Mouse (Mus musculus) hindbrain, embryonic 15.5 days (tissue): Measurements from ENCODE around the gene Dcakd. TPM values are rescaled to one million over a fixed set of nuclear protein-coding genes. Genes with fewer than 3 reads are reported as not detected.
"Not testable (repeated sequence)": the region's sequence is repeated elsewhere in the genome, so short reads cannot be mapped to it uniquely, and the experiment has no call there.

ENCODE experiments used
- ATAC-seq: fragments of 200-750 bp; cut with Nextera tagmentation; 2 replicates; pipeline ENCODE4 v1.8.0; 2017; ENCODE audit warnings: low read depth, moderate number of reproducible peaks, moderate TSS enrichment; ENCODE audit not compliant: low FRiP score
- H3K27ac ChIP-seq: fragments of 300-500 bp; sonication (generic); replicated peaks from 2 replicates; pipeline ENCODE4 v1.5.1; 2015; ENCODE audit warnings: mild to moderate bottlenecking, inconsistent platforms
- H3K27me3 ChIP-seq: fragments of 300-500 bp; sonication (generic); 2 replicates; pipeline ENCODE4 v1.6.1; 2015; ENCODE audit warnings: control low read depth, inconsistent platforms
- H3K36me3 ChIP-seq: fragments of 300-500 bp; sonication (generic); 2 replicates; pipeline ENCODE4 v1.6.1; 2015; ENCODE audit warnings: control low read depth, inconsistent platforms
- H3K4me1 ChIP-seq: fragments of 300-500 bp; sonication (generic); replicated peaks from 2 replicates; pipeline ENCODE4 v1.6.1; 2015; ENCODE audit warnings: control low read depth, inconsistent platforms
- H3K4me2 ChIP-seq: fragments of 300-500 bp; sonication (generic); 2 replicates; pipeline ENCODE4 v1.6.1; 2015; ENCODE audit warnings: moderate library complexity, mild to moderate bottlenecking, inconsistent platforms
- H3K4me3 ChIP-seq: fragments of 300-500 bp; sonication (generic); 2 replicates; pipeline ENCODE4 v1.5.1; 2015; ENCODE audit warnings: mild to moderate bottlenecking, inconsistent platforms
- H3K9ac ChIP-seq: fragments of 300-500 bp; sonication (generic); 2 replicates; pipeline ENCODE4 v1.6.1; 2015; ENCODE audit warnings: inconsistent platforms
- H3K9me3 ChIP-seq: fragments of 300-500 bp; sonication (generic); 2 replicates; pipeline ENCODE4 v1.6.1; 2016; ENCODE audit warnings: control low read depth, inconsistent platforms
- WGBS: fragments of 180-500 bp; shearing (Covaris S2); methylation state at CpG from one replicate; pipeline ENCODE4 v1.1.7; 2015; 5-methylcytosine and 5-hydroxymethylcytosine counted together
- polyA plus RNA-seq: library from polyadenylated mRNA; unstranded; fragments of >200 nt; fragmentation: Nextera tagmentation; extraction: Ambion mirVana; gene quantifications from 2 replicates; pipeline ENCODE4 v1.2.1, GENCODE M21; 2015

Dcakd gene
- polyA plus RNA-seq, 1 experiment from 2014 or later: 194 TPM

- H3K4me1 ChIP-seq: peaks cover 44% of the 10 kb centered on the region
- peaks cover 5% of the 10 kb centered on the region for H3K36me3 ChIP-seq
- H3K4me2 ChIP-seq: peak overlapping the region; percentile 84
- WGBS: 4% methylated on average over 28 of the region's 28 CpGs
- H3K27me3 ChIP-seq: peaks cover 17% of the 10 kb centered on the region
- no peak overlapping the region for H3K27ac ChIP-seq
- ATAC-seq: no peak
- H3K9me3 ChIP-seq: no peaks in the 10 kb centered on the region
- H3K9ac ChIP-seq: peak overlapping the region; percentile 23; the same call in 1 of the 2 replicates
- peak overlapping the region; percentile 35 for H3K4me3 ChIP-seq
Observed at GRCm38 (mm10) chr11:102989641-102990151, 38.4 kb downstream of the Dcakd start.

- Histone ChIP-seq H3K4me2 (no peak overlapping the region), H3K36me3 (no peaks in the 10 kb centered on the region), H3K4me3 (no peak overlapping the region), H3K9ac (no peak overlapping the region), H3K27ac (no peak overlapping the region), H3K9me3 (no peaks in the 10 kb centered on the region), H3K4me1 (peaks cover 33% of the 10 kb centered on the region), H3K27me3 (peaks cover 17% of the 10 kb centered on the region)
- ATAC-seq: no peak
- WGBS: 44% methylated on average over 6 of the region's 6 CpGs
Observed at GRCm38 (mm10) chr11:102985160-102985559, 43.0 kb downstream of the Dcakd start.

DNA sequence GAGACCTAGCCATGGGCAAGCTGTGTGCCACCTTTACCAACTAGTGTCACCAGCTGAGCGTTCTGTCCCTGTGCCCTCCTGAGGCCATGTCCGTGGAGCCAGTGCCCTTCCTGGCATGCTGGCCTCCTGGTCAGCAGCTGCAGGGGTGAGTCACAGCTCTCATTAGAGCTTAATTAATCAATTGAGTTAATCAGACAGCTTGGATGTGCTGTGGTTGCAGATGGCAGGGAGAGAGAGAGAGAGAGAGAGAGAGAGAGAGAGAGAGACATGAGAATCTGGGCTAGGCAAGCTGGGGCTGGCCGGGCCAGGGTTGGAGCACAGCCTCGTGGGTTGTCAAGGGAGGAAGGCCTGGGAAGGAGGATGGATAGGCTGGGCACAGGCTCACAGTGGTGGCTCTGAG is 43.5 kb downstream of the Dcakd start:
- no peak for ATAC-seq
- no peaks in the 10 kb centered on the region for H3K9me3 ChIP-seq
- peaks cover 16% of the 10 kb centered on the region for H3K27me3 ChIP-seq
- H3K4me3 ChIP-seq: no peak overlapping the region
- H3K36me3 ChIP-seq: no peaks in the 10 kb centered on the region
- peaks cover 27% of the 10 kb centered on the region for H3K4me1 ChIP-seq
- H3K4me2 ChIP-seq: no peak overlapping the region
- WGBS: 44% methylated on average over 4 of the region's 4 CpGs
- H3K27ac ChIP-seq: peak overlapping the region; percentile 15; the same call in 1 of the 2 replicates
- no peak overlapping the region for H3K9ac ChIP-seq

- no peak overlapping the region for H3K4me2 ChIP-seq
- WGBS: 76% methylated on average over 9 of the region's 9 CpGs
- no peak overlapping the region for H3K4me3 ChIP-seq
- peaks cover 11% of the 10 kb centered on the region for H3K27me3 ChIP-seq
- H3K4me1 ChIP-seq: peaks cover 24% of the 10 kb centered on the region; the same call in 1 of the 2 replicates
- peak overlapping the region; percentile 15; the same call in 1 of the 2 replicates for H3K27ac ChIP-seq
- H3K9me3 ChIP-seq: no peaks in the 10 kb centered on the region
- ATAC-seq: no peak
- H3K36me3 ChIP-seq: no peaks in the 10 kb centered on the region
- no peak overlapping the region for H3K9ac ChIP-seq
Observed at GRCm38 (mm10) chr11:102984086-102984485, 44.0 kb downstream of the Dcakd start.

- WGBS: 56% methylated on average over 10 of the region's 10 CpGs
- H3K36me3 ChIP-seq: no peaks in the 10 kb centered on the region
- H3K4me3 ChIP-seq: no peak overlapping the region
- no peak overlapping the region for H3K4me2 ChIP-seq
- H3K27me3 ChIP-seq: no peaks in the 10 kb centered on the region
- no peaks in the 10 kb centered on the region for H3K9me3 ChIP-seq
- no peak overlapping the region for H3K9ac ChIP-seq
- peaks cover 17% of the 10 kb centered on the region; the same call in 1 of the 2 replicates for H3K4me1 ChIP-seq
- no peak for ATAC-seq
- no peak overlapping the region for H3K27ac ChIP-seq
Observed at GRCm38 (mm10) chr11:102981151-102981890, 46.8 kb downstream of the Dcakd start.

DNA sequence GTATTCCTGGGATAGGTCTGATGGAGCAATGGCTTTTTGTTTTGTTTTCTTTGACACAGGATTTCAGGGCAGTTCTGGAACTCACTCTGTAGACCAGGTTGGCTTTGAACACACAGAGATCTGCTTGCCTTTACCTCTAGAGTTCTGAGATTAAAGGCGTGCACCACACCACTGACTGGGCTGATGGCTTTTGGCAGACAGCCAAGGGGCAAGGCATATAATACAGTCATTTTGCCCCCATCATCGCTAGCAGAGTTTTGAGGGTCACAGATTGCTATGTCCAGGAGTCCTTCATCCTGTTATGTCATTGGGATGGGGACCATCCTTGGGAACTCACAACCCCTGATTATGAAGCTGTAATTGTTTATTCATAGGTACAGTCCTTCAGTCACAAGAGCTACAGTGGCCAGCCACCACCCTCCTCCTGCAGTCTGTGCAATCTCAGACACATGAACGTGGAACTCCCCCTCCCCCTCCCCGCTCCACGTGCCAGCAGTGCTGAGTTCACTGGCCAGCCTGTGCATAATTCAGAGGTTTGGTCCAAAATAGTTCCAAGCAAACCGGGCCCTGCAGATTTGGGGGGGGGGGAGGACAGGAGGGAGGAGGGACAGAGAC is 50.0 kb downstream of the Dcakd start:
- Histone ChIP-seq H3K4me1 (0 out of 2 replicates have a peak, but pooled peaks cover 4% of the 10 kb centered on the region), H3K27me3 (peaks cover 4% of the 10 kb centered on the region; the same call in 1 of the 2 replicates), H3K4me3 (no peak overlapping the region), H3K9me3 (no peaks in the 10 kb centered on the region), H3K9ac (no peak overlapping the region), H3K36me3 (no peaks in the 10 kb centered on the region), H3K27ac (no peak overlapping the region), H3K4me2 (no peak overlapping the region)
- WGBS: 47% methylated on average over 6 of the region's 6 CpGs
- ATAC-seq: no peak

DNA sequence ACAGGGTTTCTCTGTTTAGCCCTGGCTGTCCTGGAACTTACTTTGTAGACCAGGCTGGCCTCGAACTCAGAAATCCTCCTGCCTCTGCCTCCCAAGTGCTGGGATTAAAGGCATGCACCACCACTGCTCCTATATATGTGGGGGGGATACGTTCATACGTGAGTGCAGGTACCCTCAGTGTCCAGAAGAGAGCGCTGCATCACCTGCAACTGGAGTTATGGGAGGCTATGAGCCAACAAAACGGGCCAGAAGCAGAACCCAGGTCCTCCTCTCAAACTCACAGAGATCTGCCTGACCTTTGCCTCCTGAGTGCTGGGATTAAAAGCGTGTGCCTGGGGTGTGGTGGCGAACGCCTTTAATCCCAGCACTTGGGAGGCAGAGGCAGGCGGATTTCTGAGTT is 52.2 kb downstream of the Dcakd start:
- H3K27me3 ChIP-seq, ATAC-seq, H3K27ac ChIP-seq, H3K4me3 ChIP-seq, H3K36me3 ChIP-seq, H3K9ac ChIP-seq, H3K4me1 ChIP-seq, H3K4me2 ChIP-seq, H3K9me3 ChIP-seq: not testable (repeated sequence)
- WGBS: 87% methylated on average over 9 of the region's 9 CpGs

DNA sequence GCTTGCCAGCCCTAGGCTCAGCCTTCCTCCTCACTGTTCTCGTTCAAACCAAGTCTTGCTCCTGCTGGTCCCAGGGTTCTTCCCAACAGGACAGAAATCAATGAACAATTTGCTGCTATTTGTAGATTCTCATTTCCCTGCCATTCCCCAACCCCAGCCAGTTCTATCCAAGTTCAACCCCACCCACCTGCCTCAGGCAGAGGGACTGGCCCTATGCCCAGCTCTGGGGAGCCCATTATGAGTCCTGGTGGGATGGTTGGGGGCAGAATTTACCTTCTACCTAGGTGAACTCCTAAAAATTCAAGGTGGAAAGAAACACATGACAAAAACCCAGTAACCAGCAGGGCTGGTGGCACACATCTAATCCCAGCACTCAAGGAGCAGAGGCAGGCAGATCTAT is 55.8 kb downstream of the Dcakd start:
- 59% methylated on average over 1 of the region's 1 CpGs for WGBS
- Histone ChIP-seq H3K27me3 (peaks cover 13% of the 10 kb centered on the region; the same call in 1 of the 2 replicates), H3K9ac (no peak overlapping the region), H3K4me2 (no peak overlapping the region), H3K9me3 (no peaks in the 10 kb centered on the region), H3K27ac (no peak overlapping the region), H3K4me3 (no peak overlapping the region), H3K4me1 (peaks cover 6% of the 10 kb centered on the region; the same call in 1 of the 2 replicates), H3K36me3 (no peaks in the 10 kb centered on the region)
- ATAC-seq: no peak

DNA sequence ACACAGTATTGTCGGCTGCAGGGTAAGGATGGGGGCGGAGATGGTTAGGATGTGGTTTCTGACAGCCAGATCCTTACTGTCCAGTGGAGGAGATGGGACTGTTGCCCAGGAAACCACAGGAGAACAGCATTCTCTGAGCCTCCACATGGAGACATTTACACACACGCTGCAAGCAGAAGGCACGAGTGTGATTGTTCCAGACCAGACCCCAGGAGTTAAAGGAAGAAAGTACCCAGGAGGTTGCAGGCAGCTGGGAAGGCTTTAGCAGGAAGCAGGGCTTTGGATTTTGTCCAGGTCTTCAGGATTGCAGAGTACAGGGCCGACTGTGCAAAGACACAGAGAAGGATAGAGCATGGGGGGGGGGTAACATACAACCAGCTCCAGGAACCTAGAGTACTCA is 56.5 kb downstream of the Dcakd start:
- H3K4me2 ChIP-seq: no peak overlapping the region
- no peak overlapping the region for H3K4me3 ChIP-seq
- no peaks in the 10 kb centered on the region for H3K36me3 ChIP-seq
- no peak overlapping the region for H3K27ac ChIP-seq
- peaks cover 6% of the 10 kb centered on the region; the same call in 1 of the 2 replicates for H3K4me1 ChIP-seq
- H3K9ac ChIP-seq: no peak overlapping the region
- WGBS: 33% methylated on average over 5 of the region's 5 CpGs
- H3K27me3 ChIP-seq: peaks cover 17% of the 10 kb centered on the region; the same call in 1 of the 2 replicates
- no peak for ATAC-seq
- no peaks in the 10 kb centered on the region for H3K9me3 ChIP-seq

GRCm38 (mm10) chr11:102964547-102965091 is 63.5 kb downstream of the Dcakd start:
- no peak overlapping the region for H3K4me2 ChIP-seq
- H3K9ac ChIP-seq: no peak overlapping the region
- peaks cover 28% of the 10 kb centered on the region for H3K4me1 ChIP-seq
- 61% methylated on average over 16 of the region's 16 CpGs for WGBS
- H3K27me3 ChIP-seq: peaks cover 15% of the 10 kb centered on the region; the same call in 1 of the 2 replicates
- no peak overlapping the region for H3K4me3 ChIP-seq
- peak; percentile 70; the same call in 1 of the 2 replicates for ATAC-seq
- 0 out of 2 replicates have a peak overlapping the region, but pooled peaks have one; percentile 78 for H3K27ac ChIP-seq
- no peaks in the 10 kb centered on the region for H3K36me3 ChIP-seq
- H3K9me3 ChIP-seq: no peaks in the 10 kb centered on the region

- Histone ChIP-seq H3K4me3 (no peak overlapping the region), H3K4me1 (peaks cover 28% of the 10 kb centered on the region)
Observed at GRCm38 (mm10) chr11:102963855-102964546, 64.1 kb downstream of the Dcakd start.

More at GRCm38 (mm10) chr11:102963855-102964546, 64.1 kb downstream of the Dcakd start:
- Histone ChIP-seq H3K27ac (peak overlapping the region; percentile 78), H3K36me3 (no peaks in the 10 kb centered on the region), H3K9me3 (no peaks in the 10 kb centered on the region), H3K9ac (0 out of 2 replicates have a peak overlapping the region, but pooled peaks have one; percentile 5), H3K4me2 (peak overlapping the region; percentile 44), H3K27me3 (peaks cover 15% of the 10 kb centered on the region; the same call in 1 of the 2 replicates)
- 18% methylated on average over 24 of the region's 24 CpGs for WGBS
- peak; percentile 53; the same call in 1 of the 2 replicates for ATAC-seq
